16 mouse cellular contexts compared by ENCODE assay signal in the genomic region with DNA sequence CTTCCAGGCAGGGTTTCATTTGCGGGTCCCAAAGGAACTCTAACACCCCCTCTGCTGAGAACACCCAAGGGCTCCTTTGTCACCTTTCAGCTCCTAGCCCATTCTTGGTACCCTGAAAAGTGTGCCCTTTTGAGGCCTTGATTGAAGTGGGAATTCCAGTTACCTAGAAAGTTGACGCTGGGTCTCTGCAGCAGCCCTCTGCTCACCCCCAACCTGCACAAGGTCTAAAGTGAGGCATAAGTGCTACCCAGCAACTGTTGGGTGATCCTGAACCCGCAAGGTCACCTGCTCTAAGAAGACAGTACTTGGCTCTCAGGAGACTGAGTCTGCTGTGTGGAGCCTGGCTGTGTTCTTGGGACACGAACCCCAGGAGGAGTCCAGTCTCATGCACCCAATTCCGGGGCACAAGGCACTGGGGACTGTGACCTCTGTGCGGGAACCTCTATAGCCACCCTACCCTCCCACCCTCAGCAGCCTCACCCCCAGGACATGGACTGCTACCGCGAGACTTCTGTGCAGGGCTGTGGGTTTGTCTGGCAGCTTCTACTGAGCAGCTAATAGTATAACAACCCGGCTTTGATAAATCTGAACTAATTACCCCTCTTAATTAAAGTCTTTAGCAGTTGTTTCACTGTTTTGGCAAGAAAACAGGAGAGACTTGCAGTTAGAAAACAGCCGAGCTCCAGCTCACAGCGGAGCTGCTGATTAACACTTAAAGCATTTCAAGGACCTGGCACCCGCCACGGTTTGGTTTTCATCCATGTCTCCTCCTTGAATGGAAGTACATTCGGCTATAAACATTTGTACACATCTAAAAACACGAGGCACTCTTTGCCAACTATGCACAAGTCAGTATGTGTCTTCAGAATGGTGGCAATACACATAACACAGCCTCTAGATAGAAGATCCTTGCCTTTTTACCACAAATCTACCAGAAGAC. TPM values are rescaled to one million over a fixed set of nuclear protein-coding genes. Genes with fewer than 3 reads are reported as not detected.
A peak's percentile ranks its signal among the peaks of the same experiment; 100 is the strongest.
DNase-seq lines count a peak whose midpoint lies in the region; ATAC-seq lines count a peak whose summit lies in the region.
"Had no signal": no experiment of that assay in that cellular context is flagged by ENCODE, and none has a peak within 500 bp of the region (broad histone marks: within the 10 kb centered on the region; RNA-seq: fewer than 3 reads in every experiment).

No protein-coding gene starts in this region.

- intact Hi-C loops in left cerebral cortex, postnatal 14 days (cut with DNase I), result loop anchor here (10.0 kb wide), 2 partner anchors 239 to 949 kb away; no protein-coding TSS in a partner anchor

- H3K36me3 ChIP-seq in hindbrain, embryonic 11.5 days (ENCODE audit: control insufficient read depth, insufficient read depth, low read length), result no peaks in the 10 kb centered on the region
- H3K36me3 ChIP-seq in hindbrain, embryonic 16.5 days (ENCODE audit: control insufficient read depth, insufficient read depth, low read length), result no peaks in the 10 kb centered on the region
- H3K36me3 ChIP-seq in hindbrain, embryonic 13.5 days, result no peaks in the 10 kb centered on the region
- H3K36me3 ChIP-seq: hindbrain, embryonic 15.5 days; stomach, embryonic 15.5 days had no signal

- H3K9ac ChIP-seq in hindbrain, embryonic 11.5 days (ENCODE audit: low read depth, low read length), result no peak overlapping the region
- no peak overlapping the region for H3K9ac ChIP-seq in hindbrain, embryonic 16.5 days (ENCODE audit: low read depth, low read length)
- no peak overlapping the region for H3K9ac ChIP-seq in hindbrain, embryonic 13.5 days
- H3K9ac ChIP-seq: hindbrain, embryonic 15.5 days; liver, postnatal 0 days; stomach, embryonic 15.5 days had no signal

- ATAC-seq in hindbrain, embryonic 11.5 days (ENCODE audit: low FRiP score), result 0 out of 2 replicates have a peak, but pooled peaks have one; percentile 25
- ATAC-seq in hindbrain, embryonic 16.5 days, result no peak; the same call in 1 of the 2 replicates
- 0 out of 2 replicates have a peak, but pooled peaks have one; percentile 33 for ATAC-seq in hindbrain, embryonic 13.5 days (ENCODE audit: low FRiP score)
- ATAC-seq: liver, postnatal 0 days had no signal

- 3% methylated on average over 15 of the region's 15 CpGs for WGBS in hindbrain, embryonic 11.5 days
- 4% methylated on average over 14 of the region's 15 CpGs for WGBS in hindbrain, embryonic 16.5 days
- WGBS in hindbrain, embryonic 13.5 days, result 3% methylated on average over 15 of the region's 15 CpGs

- no peak overlapping the region for H3K27ac ChIP-seq in hindbrain, embryonic 11.5 days (ENCODE audit: low read depth, low read length)
- H3K27ac ChIP-seq in hindbrain, embryonic 16.5 days (ENCODE audit: low read depth, low read length), result no peak overlapping the region
- H3K27ac ChIP-seq in hindbrain, embryonic 13.5 days, result no peak overlapping the region
- H3K27ac ChIP-seq: hindbrain, embryonic 15.5 days; stomach, embryonic 15.5 days had no signal

- peaks cover 66% of the 10 kb centered on the region for H3K27me3 ChIP-seq in hindbrain, embryonic 11.5 days (ENCODE audit: control insufficient read depth, insufficient read depth, low read length)
- peaks cover 49% of the 10 kb centered on the region for H3K27me3 ChIP-seq in hindbrain, embryonic 16.5 days (replicated peaks; ENCODE audit: control insufficient read depth, insufficient read depth, low read length)
- H3K27me3 ChIP-seq in hindbrain, embryonic 13.5 days, result peaks cover 86% of the 10 kb centered on the region
- H3K27me3 ChIP-seq: CH12.LX had no signal

- no peak overlapping the region for H3K4me2 ChIP-seq in hindbrain, embryonic 11.5 days (replicated peaks; ENCODE audit: low read depth, low read length)
- H3K4me2 ChIP-seq in hindbrain, embryonic 16.5 days (ENCODE audit: low read length), result no peak overlapping the region
- H3K4me2 ChIP-seq in hindbrain, embryonic 13.5 days, result no peak overlapping the region
- H3K4me2 ChIP-seq: hindbrain, embryonic 15.5 days; stomach, embryonic 15.5 days had no signal

- no peaks in the 10 kb centered on the region for H3K4me1 ChIP-seq in hindbrain, embryonic 11.5 days (replicated peaks; ENCODE audit: control insufficient read depth, insufficient read depth, low read length)
- H3K4me1 ChIP-seq in hindbrain, embryonic 16.5 days (ENCODE audit: control insufficient read depth, insufficient read depth, low read depth, low read length), result peaks cover 3% of the 10 kb centered on the region; the same call in 1 of the 2 replicates
- peaks cover 13% of the 10 kb centered on the region for H3K4me1 ChIP-seq in hindbrain, embryonic 13.5 days (replicated peaks)
- H3K4me1 ChIP-seq: hindbrain, embryonic 15.5 days had no signal

- DNase-seq in hindbrain, embryonic 11.5 days (ENCODE audit: low spot score), result peak; percentile 46
- peak; percentile 16 for DNase-seq in right cerebral cortex, postnatal 4 days
- no peak for DNase-seq in right cerebral cortex, postnatal 25 days
- DNase-seq in frontal cortex, postnatal 25 days (ENCODE audit: low spot score in 2 of 2), result no peak
- no peak for DNase-seq in left cerebral cortex, postnatal 14 days (ENCODE audit: low spot score in 2 of 2)
- DNase-seq in gastrocnemius, postnatal 25 days, result no peak
- DNase-seq: kidney, postnatal 4 days; liver, postnatal 0 days; right cerebral cortex, postnatal 14 days; thymus, postnatal 4 days had no signal

- no peak overlapping the region for H3K4me3 ChIP-seq in hindbrain, embryonic 11.5 days (ENCODE audit: low read depth, low read length)
- H3K4me3 ChIP-seq in hindbrain, embryonic 16.5 days (ENCODE audit: low read length), result no peak overlapping the region
- no peak overlapping the region for H3K4me3 ChIP-seq in hindbrain, embryonic 13.5 days
- H3K4me3 ChIP-seq: hindbrain, embryonic 15.5 days; myocyte; stomach, embryonic 15.5 days had no signal

- no peaks in the 10 kb centered on the region for H3K9me3 ChIP-seq in hindbrain, embryonic 11.5 days (ENCODE audit: control insufficient read depth, low read length)
- H3K9me3 ChIP-seq in hindbrain, embryonic 16.5 days (ENCODE audit: control insufficient read depth, low read length), result no peaks in the 10 kb centered on the region
- no peaks in the 10 kb centered on the region for H3K9me3 ChIP-seq in hindbrain, embryonic 13.5 days
- H3K9me3 ChIP-seq: hindbrain, embryonic 15.5 days; stomach, embryonic 15.5 days had no signal

RNA-seq across cellular contexts. Expression of gene Fezf1, which starts 4.1 kb away (rescaled TPM):
- polyA plus RNA-seq in hindbrain, embryonic 11.5 days (2014; fragmentation: Nextera tagmentation; extraction: Ambion mirVana), result 0.11 TPM in 1 of 2 replicates, not detected in the other
- 0.47 TPM in 1 of 2 replicates, not detected in the other for polyA plus RNA-seq in hindbrain, embryonic 16.5 days (2015; fragmentation: Nextera tagmentation; extraction: Ambion mirVana)
- 0.17 TPM in 1 of 2 replicates, not detected in the other for polyA plus RNA-seq in hindbrain, embryonic 13.5 days (2015; fragmentation: Nextera tagmentation; extraction: Ambion mirVana)
- total RNA-seq in left cerebral cortex, postnatal 14 days (2021), result under 1 TPM; 0.24 to 0.49 TPM
- not detected for total RNA-seq in gastrocnemius, postnatal 25 days (2021)
- total RNA-seq: CH12.LX had no signal
- polyA plus RNA-seq: hindbrain, embryonic 15.5 days; liver, postnatal 0 days; myocyte; stomach, embryonic 15.5 days had no signal

Comparison
In these comparisons a context has a peak if more than half of its experiments do, and no peak if none do; other contexts are left out.
1. DNase-seq: peak in hindbrain, embryonic 11.5 days (single experiment) and right cerebral cortex, postnatal 4 days (single experiment); none in right cerebral cortex, postnatal 25 days (single experiment), frontal cortex, postnatal 25 days (0 of 2), left cerebral cortex, postnatal 14 days (0 of 2) and gastrocnemius, postnatal 25 days (single experiment).